Comparison of ENCODE assay signal across 28 mouse cellular contexts in the genomic region with DNA sequence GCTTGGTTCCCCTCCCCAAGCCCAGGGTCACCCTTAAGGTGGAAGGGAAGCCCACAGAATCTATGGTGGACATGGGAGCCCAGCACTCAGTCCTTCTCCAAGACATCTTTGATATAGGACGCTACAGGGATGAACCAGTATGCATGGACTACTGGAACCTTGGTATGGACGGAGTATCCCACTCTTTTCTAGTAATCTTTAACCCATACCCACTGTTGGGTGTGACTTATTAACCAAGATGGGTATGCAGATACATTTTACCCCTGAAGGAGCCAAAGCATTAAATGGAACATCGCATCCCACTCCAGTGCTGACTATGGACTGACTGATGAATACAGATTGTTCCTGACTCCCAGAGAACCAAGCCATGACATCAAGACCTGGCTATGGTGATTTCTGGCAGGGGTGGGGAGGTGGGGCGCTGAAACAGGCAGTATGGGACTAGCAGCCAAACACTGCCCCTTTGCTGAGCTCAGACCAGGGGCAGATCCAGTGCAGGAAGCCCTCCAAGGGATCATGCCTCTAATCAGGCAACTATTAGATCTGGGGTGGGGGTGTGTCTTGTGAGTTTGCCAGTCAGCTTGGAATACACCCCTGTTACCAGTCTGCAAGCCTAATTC. TPM values are rescaled to one million over a fixed set of nuclear protein-coding genes. Genes with fewer than 3 reads are reported as not detected.
DNase-seq lines count a peak whose midpoint lies in the region; ATAC-seq and TF ChIP-seq lines count a peak whose summit lies in the region.
"Had no signal": no experiment of that assay in that cellular context is flagged by ENCODE, and none has a peak within 500 bp of the region (broad histone marks: within the 10 kb centered on the region; RNA-seq: fewer than 3 reads in every experiment).

No protein-coding gene starts in this region.

- no peaks in the 10 kb centered on the region for H3K27me3 ChIP-seq in kidney, embryonic 15.5 days
- H3K27me3 ChIP-seq in kidney, postnatal 0 days (ENCODE audit: insufficient read depth, low read length), result no peaks in the 10 kb centered on the region
- H3K27me3 ChIP-seq: embryonic facial prominence, embryonic 13.5 days; forebrain, embryonic 12.5 days; forebrain, embryonic 15.5 days; heart, embryonic 12.5 days; heart, embryonic 15.5 days had no signal

- no peak overlapping the region for H3K27ac ChIP-seq in kidney, embryonic 15.5 days
- no peak overlapping the region; the same call in 1 of the 2 replicates for H3K27ac ChIP-seq in kidney, postnatal 0 days
- H3K27ac ChIP-seq: embryonic facial prominence, embryonic 10.5 days; embryonic facial prominence, embryonic 13.5 days; forebrain, embryonic 12.5 days; forebrain, embryonic 15.5 days; heart, embryonic 15.5 days; hindbrain, embryonic 14.5 days; hindbrain, postnatal 0 days had no signal

- TF ChIP-seq CTCF in kidney, postnatal 0 days (IDR thresholded peaks at IDR 0.05; ENCODE audit: low read depth), result no peak

- H3K4me2 ChIP-seq in kidney, embryonic 15.5 days, result no peak overlapping the region
- H3K4me2 ChIP-seq in kidney, postnatal 0 days (ENCODE audit: low read length), result no peak overlapping the region
- H3K4me2 ChIP-seq: embryonic facial prominence, embryonic 13.5 days; forebrain, embryonic 12.5 days; forebrain, embryonic 15.5 days; heart, embryonic 12.5 days; heart, embryonic 15.5 days; hindbrain, embryonic 14.5 days had no signal

- no peak; the same call in 1 of the 2 replicates for ATAC-seq in kidney, embryonic 15.5 days (replicated peaks; ENCODE audit: low FRiP score)
- peak; percentile 46; the same call in 1 of the 2 replicates for ATAC-seq in kidney, postnatal 0 days (replicated peaks; ENCODE audit: low FRiP score, low read depth)
- ATAC-seq: activated CD4-positive, CD25-positive, alpha-beta regulatory T cell, adult 4 months; forebrain, embryonic 15.5 days; hindbrain, postnatal 0 days had no signal

- no peaks in the 10 kb centered on the region for H3K4me1 ChIP-seq in kidney, embryonic 15.5 days
- no peaks in the 10 kb centered on the region for H3K4me1 ChIP-seq in kidney, postnatal 0 days (replicated peaks; ENCODE audit: insufficient read depth, low read length)
- H3K4me1 ChIP-seq: embryonic facial prominence, embryonic 10.5 days; embryonic facial prominence, embryonic 13.5 days; forebrain, embryonic 12.5 days; forebrain, embryonic 15.5 days; heart, embryonic 12.5 days; heart, embryonic 15.5 days had no signal

- H3K9ac ChIP-seq in kidney, embryonic 15.5 days, result no peak overlapping the region
- no peak overlapping the region for H3K9ac ChIP-seq in kidney, postnatal 0 days (ENCODE audit: low read depth, low read length)
- H3K9ac ChIP-seq: embryonic facial prominence, embryonic 13.5 days; forebrain, embryonic 12.5 days; forebrain, embryonic 15.5 days; heart, embryonic 12.5 days; heart, embryonic 15.5 days; hindbrain, embryonic 14.5 days had no signal

- peak; percentile 82 for DNase-seq in heart, adult 11 months
- DNase-seq in heart, postnatal 4 days, result no peak
- peak; percentile 27 to 61 for DNase-seq in kidney, adult 8-10 months
- DNase-seq in kidney, postnatal 0 days (ENCODE audit: low spot score), result no peak
- no peak for DNase-seq in gastrocnemius, postnatal 14 days
- DNase-seq: adrenal gland, adult 8-10 months; adrenal gland, postnatal 25 days; cerebellum, adult 11-12 months; cerebellum, adult 8-10 months; cerebellum, postnatal 10 days; cerebellum, postnatal 36 days; embryo, embryonic 11 days; gastrocnemius, postnatal 10 days; heart, adult 18-20 months; heart, postnatal 10 days; heart, postnatal 36 days had no signal

- 0 out of 2 replicates have a peak, but pooled peaks cover 2% of the 10 kb centered on the region for H3K9me3 ChIP-seq in kidney, embryonic 15.5 days (replicated peaks)
- H3K9me3 ChIP-seq in kidney, postnatal 0 days (replicated peaks; ENCODE audit: low read length), result no peaks in the 10 kb centered on the region
- H3K9me3 ChIP-seq: embryonic facial prominence, embryonic 10.5 days; embryonic facial prominence, embryonic 13.5 days; forebrain, embryonic 12.5 days; forebrain, embryonic 15.5 days had no signal

- whole genome bisulfite sequencing in kidney, embryonic 15.5 days, result 82% methylated on average over 4 of the region's 4 CpGs
- WGBS in kidney, postnatal 0 days, result 69% methylated on average over 4 of the region's 4 CpGs

- no peaks in the 10 kb centered on the region for H3K36me3 ChIP-seq in kidney, embryonic 15.5 days
- no peaks in the 10 kb centered on the region for H3K36me3 ChIP-seq in kidney, postnatal 0 days (ENCODE audit: insufficient read depth, low read length)
- H3K36me3 ChIP-seq: embryonic facial prominence, embryonic 10.5 days; forebrain, embryonic 12.5 days; forebrain, embryonic 15.5 days; heart, embryonic 15.5 days had no signal

- intact Hi-C loops in gastrocnemius, postnatal 14 days (cut with DNase I; ENCODE audit: low total_unique reads), result no loop called here

- no peak overlapping the region for H3K4me3 ChIP-seq in kidney, embryonic 15.5 days (replicated peaks)
- H3K4me3 ChIP-seq in kidney, postnatal 0 days (replicated peaks; ENCODE audit: low read depth, low read length), result no peak overlapping the region
- H3K4me3 ChIP-seq: embryonic facial prominence, embryonic 10.5 days; embryonic facial prominence, embryonic 13.5 days; erythroblast, embryonic 14.5 days; forebrain, embryonic 12.5 days; forebrain, embryonic 15.5 days; heart, embryonic 12.5 days; heart, embryonic 15.5 days had no signal

RNA-seq across cellular contexts. Expression of a gene that starts 24.6 kb away (rescaled TPM):
- total RNA-seq in heart, postnatal 4 days (2021), result 1 to 10 TPM; 1.3 to 2.1 TPM
- polyA plus RNA-seq in kidney, embryonic 15.5 days (2015; fragmentation: Nextera tagmentation; extraction: Ambion mirVana), result 7.5 and 7.7 TPM in 2 replicates
- polyA plus RNA-seq in kidney, postnatal 0 days (2015; fragmentation: Nextera tagmentation; extraction: Ambion mirVana), result 23.7 and 27.6 TPM in 2 replicates
- 1 to 10 TPM; 2.8 to 2.9 TPM for total RNA-seq in gastrocnemius, postnatal 14 days (2021)
- polyA plus RNA-seq: erythroblast, embryonic 14.5 days had no signal

RNA-seq across cellular contexts. Expression of a gene that starts 24.6 kb away (rescaled TPM):
- 10 to 100 TPM; 87.8 to 88.9 TPM for total RNA-seq in heart, postnatal 4 days (2021)
- polyA plus RNA-seq in kidney, embryonic 15.5 days (2015; fragmentation: Nextera tagmentation; extraction: Ambion mirVana), result 77.7 and 89.2 TPM in 2 replicates
- polyA plus RNA-seq in kidney, postnatal 0 days (2015; fragmentation: Nextera tagmentation; extraction: Ambion mirVana), result 58.0 and 59.8 TPM in 2 replicates
- total RNA-seq in gastrocnemius, postnatal 14 days (2021), result 10 to 100 TPM; 40.7 to 42.3 TPM

RNA-seq across cellular contexts. Expression of a gene that starts 58.8 kb away (rescaled TPM):
- total RNA-seq in heart, postnatal 4 days (2021), result under 1 TPM in 1 of 2 experiments, not detected in 1; 0.18 TPM
- polyA plus RNA-seq in kidney, embryonic 15.5 days (2015; fragmentation: Nextera tagmentation; extraction: Ambion mirVana), result 1.6 and 2.2 TPM in 2 replicates
- 0.84 and 1.1 TPM in 2 replicates for polyA plus RNA-seq in kidney, postnatal 0 days (2015; fragmentation: Nextera tagmentation; extraction: Ambion mirVana)
- under 1 TPM in 1 of 2 experiments, not detected in 1; 0.11 TPM for total RNA-seq in gastrocnemius, postnatal 14 days (2021)
- total RNA-seq: heart, adult 18-20 months; heart, postnatal 10 days; heart, postnatal 36 days had no signal
- polyA plus RNA-seq: erythroblast, embryonic 14.5 days had no signal

RNA-seq across cellular contexts. Expression of a gene that starts 59.1 kb away (rescaled TPM):
- not detected for total RNA-seq in heart, postnatal 4 days (2021)
- 0.08 TPM in 1 of 2 replicates, not detected in the other for polyA plus RNA-seq in kidney, embryonic 15.5 days (2015; fragmentation: Nextera tagmentation; extraction: Ambion mirVana)
- 0.22 TPM in 1 of 2 replicates, not detected in the other for polyA plus RNA-seq in kidney, postnatal 0 days (2015; fragmentation: Nextera tagmentation; extraction: Ambion mirVana)
- total RNA-seq in gastrocnemius, postnatal 14 days (2021), result not detected
- total RNA-seq: gastrocnemius, postnatal 10 days; gastrocnemius, postnatal 4 days; heart, adult 18-20 months; heart, postnatal 10 days; heart, postnatal 36 days had no signal
- polyA plus RNA-seq: activated CD4-positive, CD25-positive, alpha-beta regulatory T cell, adult 4 months; erythroblast, embryonic 14.5 days; heart, embryonic 15.5 days had no signal

Comparison
In these comparisons a context has a peak if more than half of its experiments do, and no peak if none do; other contexts are left out.
1. DNase-seq: peak in heart, adult 11 months (single experiment) and kidney, adult 8-10 months (2 of 2); none in heart, postnatal 4 days (single experiment), kidney, postnatal 0 days (single experiment) and gastrocnemius, postnatal 14 days (single experiment).